Mouse (Mus musculus): ENCODE measurements around the gene Twist1.

The Twist1 gene

GRCm38 (mm10) chr12:33966490-33967415 lies 9.3 kb downstream of the Twist1 start:
- no peak for DNase-seq (ENCODE audit: low spot score in 2 of 2)

- no peak for DNase-seq (ENCODE audit: low spot score in 2 of 2)
Measured at GRCm38 (mm10) chr12:33967514-33967913, 10.0 kb downstream of the Twist1 start.

- no peak for DNase-seq (ENCODE audit: low spot score in 2 of 2)
Measured at GRCm38 (mm10) chr12:33968041-33968897, 10.8 kb downstream of the Twist1 start.

- DNase-seq (ENCODE audit: low spot score in 2 of 2), result no peak
Measured at GRCm38 (mm10) chr12:33968898-33969178, 11.4 kb downstream of the Twist1 start.

DNA sequence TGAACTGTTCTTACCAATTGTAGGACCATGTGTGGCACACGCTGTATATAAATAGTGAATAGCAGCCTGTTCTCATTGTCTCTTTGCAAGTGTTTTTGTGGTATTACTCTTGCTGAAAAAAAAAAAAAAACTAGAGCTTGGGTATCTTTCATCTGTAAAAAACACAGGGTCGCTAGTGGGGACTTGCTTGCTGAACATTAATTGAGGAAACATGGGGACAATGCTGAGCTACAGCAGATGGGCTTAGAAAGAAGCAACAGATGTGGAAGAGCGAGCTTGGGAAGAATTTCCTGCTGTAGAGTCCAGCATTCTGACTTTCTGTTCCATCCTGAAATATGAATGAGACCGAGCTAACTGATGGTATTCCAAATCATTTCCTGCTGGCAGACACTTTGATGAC lies 22.7 kb downstream of the Twist1 start:
- DNase-seq (ENCODE audit: low spot score in 2 of 2), result no peak

GRCm38 (mm10) chr12:33981433-33981832 lies 24.0 kb downstream of the Twist1 start:
- no peak for DNase-seq (ENCODE audit: low spot score in 2 of 2)

GRCm38 (mm10) chr12:33993127-33993526 lies 35.7 kb downstream of the Twist1 start:
- no peak for DNase-seq (ENCODE audit: low spot score in 2 of 2)
